Mouse (Mus musculus): Measurements from ENCODE around the gene Cdh19.

The Cdh19 gene

GRCm38 (mm10) chr1:110977484-110977883, at the start of gene Cdh19:
Gene Cdh19 (minus strand): TSS chr1:110977584.
- no peak for ATAC-seq (ENCODE audit: insufficient number of reproducible peaks, low FRiP score, low TSS enrichment)

GRCm38 (mm10) chr1:111020434-111021060, 43.2 kb upstream of the Cdh19 start:
- no peak for ATAC-seq (ENCODE audit: insufficient number of reproducible peaks, low FRiP score, low TSS enrichment)

- ATAC-seq (ENCODE audit: insufficient number of reproducible peaks, low FRiP score, low TSS enrichment): no peak
These were observed 40.3 kb upstream of the Cdh19 start for GRCm38 (mm10) chr1:111017640-111018039.

GRCm38 (mm10) chr1:110989824-110990223, 12.4 kb upstream of the Cdh19 start:
- no peak for ATAC-seq (ENCODE audit: insufficient number of reproducible peaks, low FRiP score, low TSS enrichment)

- ATAC-seq (ENCODE audit: insufficient number of reproducible peaks, low FRiP score, low TSS enrichment): no peak
These were observed 8.2 kb downstream of the Cdh19 start for GRCm38 (mm10) chr1:110969201-110969600.

- ATAC-seq (ENCODE audit: insufficient number of reproducible peaks, low FRiP score, low TSS enrichment): no peak
These were observed 67.6 kb downstream of the Cdh19 start for GRCm38 (mm10) chr1:110909752-110910151.

GRCm38 (mm10) chr1:110909218-110909617, 68.2 kb downstream of the Cdh19 start:
- ATAC-seq (ENCODE audit: insufficient number of reproducible peaks, low FRiP score, low TSS enrichment): no peak

- no peak for ATAC-seq (ENCODE audit: insufficient number of reproducible peaks, low FRiP score, low TSS enrichment)
These were observed 73.1 kb downstream of the Cdh19 start for GRCm38 (mm10) chr1:110904266-110904665.

Data from cerebellum, adult (tissue).